Mouse (Mus musculus) MEL-GATA-1-ER (cell line): ENCODE measurements around the gene Cd36.

Experiments used
- DNase-seq: peaks from one replicate; pipeline ENCODE4 v3.0.0-alpha.2; 2012; ENCODE audit warnings: low read depth; ENCODE audit errors: extremely low read depth

Gene Cd36

DNA sequence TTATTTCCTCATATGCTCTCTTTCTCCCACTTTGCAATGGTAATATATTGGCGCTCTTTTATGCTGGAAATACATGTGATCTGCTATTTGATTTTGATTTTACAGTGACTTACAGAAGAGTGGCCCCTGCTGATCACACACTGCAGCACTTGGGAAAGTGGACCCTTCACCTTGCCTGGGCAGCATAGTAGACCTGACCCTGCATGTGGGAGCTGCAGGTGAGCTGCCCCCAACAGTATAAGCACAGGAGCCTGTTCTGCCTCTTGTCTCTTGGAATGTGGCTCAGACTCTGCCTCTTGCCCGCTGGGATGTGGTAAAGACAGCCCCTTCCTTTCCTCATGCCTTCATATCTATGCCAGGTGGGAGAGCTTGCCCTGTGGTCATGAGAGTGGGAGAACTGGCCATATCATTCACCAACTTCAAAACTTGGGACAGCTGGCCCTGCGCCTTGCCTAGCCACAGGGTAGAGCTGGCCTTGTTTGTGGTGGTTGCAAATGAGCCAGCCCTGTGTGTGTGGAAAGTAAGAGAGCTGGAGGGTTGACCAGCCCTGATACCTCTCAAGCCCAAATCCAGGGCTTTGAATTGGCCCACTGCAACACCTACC is 81.7 kb downstream of the Cd36 start:
- DNase-seq: no peak

DNA sequence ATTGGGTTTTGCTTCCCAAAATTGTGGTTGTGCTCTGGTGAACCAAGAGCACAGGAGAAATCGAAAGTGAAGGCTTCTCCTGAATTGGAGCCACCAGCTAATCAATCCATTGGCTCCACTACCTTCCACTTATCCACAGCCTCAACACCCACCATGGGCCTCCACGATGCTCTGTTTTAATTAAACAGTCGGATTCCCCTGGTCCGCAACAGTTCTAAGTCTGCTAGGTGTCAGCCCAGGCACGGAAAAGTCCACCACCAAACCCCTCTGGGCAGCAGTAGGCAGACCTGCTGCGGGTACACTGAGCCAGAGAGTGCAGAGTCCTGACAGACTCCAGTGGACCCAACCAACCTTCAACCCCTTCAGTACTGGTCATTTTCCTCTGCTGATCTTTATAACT is 112.0 kb downstream of the Cd36 start:
- peak; percentile 88 for DNase-seq

DNA sequence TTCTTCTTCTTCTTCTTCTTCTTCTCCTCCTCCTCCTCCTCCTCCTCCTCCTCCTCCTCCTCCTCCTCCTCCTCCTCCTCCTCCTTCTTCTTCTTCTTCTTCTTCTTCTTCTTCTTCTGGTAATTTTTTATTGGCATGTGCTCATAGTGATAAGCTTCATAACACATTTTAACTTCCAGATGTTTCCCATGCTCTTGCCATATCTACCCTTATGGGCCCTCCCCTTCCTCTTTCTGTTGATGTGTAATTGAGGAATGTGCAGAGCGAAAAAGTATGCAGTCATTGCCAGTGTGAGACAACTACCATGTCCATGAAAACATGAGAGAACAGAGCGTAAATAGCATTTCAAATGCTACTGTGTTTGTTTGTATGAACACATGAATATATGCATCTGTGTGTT is 118.3 kb downstream of the Cd36 start:
- DNase-seq: peak; percentile 17

DNA sequence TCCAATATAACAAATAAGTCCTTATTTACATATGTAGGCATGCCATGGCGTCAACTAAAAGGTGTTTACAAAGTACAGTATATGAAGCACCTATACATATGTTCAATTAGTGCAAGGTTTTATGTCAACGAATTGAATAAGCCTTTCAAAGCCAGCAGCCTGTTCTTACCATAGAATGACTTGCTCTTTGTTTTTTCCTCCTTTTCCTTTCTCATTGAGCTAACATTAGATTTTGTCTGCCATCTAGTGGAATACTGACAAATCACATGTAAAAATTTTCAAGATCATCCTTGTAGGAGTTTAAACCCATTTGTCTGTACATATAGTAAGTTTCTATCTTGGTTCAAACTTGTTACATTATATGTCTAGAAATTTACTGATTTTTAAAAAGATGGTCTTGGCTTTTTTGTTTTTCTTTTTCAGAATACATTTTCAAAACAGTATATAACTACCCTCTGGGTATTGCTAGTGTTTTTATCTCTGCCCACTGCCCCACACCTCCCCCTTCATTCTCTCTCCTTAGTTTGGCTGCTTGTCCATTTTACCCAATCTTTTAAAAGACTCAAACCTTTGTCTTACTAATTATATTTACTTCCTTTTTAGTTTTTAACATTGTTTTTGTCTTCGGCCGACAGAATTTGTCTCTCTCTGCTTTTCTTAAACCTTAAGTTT is 122.5 kb downstream of the Cd36 start:
- peak; percentile 32 for DNase-seq

DNA sequence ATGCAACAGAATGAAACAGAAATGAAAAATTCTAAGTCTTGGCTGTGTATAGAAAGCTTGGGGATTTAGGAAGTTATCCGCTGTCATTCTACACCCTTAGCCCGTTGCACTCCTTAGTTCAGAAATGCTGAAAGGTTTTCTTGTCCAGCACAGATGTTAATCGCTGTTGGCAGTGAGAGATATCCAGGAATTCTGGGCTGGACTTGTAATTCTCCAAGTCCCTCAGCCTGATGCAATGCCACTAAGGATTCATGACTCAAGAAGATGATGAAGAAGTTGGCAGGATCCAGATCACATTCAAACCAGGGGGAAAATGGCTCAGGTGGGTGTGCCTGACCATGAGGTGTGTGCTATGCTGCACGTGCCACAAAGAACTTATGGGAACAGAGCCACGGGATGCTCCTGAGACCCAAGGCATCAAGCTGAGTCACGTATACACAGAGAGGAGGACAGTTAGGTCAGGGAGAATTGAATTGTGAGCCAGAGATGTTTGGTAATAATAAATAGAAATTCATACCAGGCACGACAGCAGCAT is 135.1 kb downstream of the Cd36 start:
- DNase-seq: no peak

DNA sequence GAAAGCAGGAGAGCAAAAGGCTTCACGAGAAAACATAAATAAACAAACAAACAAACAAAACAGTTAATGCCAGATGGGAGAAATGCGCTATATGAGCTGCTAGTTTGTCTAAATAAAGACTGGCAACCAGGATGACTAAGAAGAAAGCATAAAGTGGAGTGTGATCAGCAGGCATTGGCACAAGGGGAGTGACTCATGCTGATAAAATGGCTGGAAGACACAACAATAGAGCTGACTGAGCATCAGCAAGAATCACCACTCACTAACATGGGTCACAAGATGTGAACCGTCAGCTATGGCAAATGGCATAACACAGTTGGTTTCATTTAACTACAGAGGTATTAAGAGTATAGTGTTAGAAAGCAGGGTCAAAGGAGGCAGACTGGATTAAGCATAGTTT is 140.3 kb downstream of the Cd36 start:
- no peak for DNase-seq

DNA sequence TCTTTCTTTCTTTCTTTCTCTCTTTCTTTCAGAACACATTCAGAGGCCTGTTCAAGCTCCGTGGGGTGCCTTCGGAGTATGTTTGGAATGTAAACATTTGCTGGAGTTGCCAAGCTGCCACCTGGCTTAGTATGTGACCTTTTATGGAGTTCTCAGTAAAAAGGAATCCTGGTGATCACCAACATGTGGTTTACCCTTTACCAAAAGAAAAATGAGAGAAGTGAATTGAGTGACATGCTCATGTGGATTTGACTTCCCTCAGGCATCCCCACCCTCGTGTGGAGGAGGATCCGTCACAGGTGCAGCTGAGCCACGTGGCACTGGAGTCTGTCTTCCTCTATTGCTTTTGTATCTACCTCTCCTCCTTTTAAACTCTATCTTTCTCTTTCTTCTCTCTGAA is 141.5 kb downstream of the Cd36 start:
- DNase-seq: no peak

DNA sequence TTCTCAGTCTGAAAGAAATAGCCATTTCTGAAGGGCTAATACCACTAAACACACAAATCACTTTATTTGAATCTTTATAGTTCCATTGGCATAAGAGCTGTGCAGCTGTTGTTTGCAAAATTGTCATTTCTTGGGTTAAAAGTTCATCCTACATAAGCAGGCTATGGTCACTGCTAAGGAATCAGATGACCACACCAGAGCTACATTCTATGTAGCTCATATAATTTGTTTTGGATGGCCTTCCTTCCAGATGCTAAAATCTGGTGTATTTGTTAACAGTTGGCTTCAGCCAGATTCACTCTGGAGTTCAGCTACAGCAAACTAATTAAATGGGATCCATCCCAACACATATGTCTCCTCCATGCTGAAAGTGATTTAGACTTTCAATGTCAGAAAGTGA is 142.1 kb downstream of the Cd36 start:
- no peak for DNase-seq

DNA sequence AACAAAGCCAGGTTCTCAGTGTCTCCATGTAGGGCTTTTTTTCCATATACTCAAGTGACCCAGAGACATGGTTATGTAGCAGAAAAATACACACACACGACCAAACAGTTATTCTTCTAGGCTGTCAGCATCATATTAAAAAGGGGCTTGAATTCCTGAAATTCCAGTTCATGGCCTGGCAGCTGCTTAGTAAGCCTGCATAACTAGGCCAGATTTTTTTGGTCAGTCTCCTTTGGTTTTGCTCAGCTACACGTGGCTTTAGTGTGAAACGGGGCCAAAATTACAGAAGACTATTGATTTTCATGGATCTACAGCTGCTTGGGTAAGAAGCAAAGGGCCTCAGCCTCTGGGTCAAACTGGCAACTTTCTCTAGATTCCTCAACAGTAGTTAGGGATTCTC is 148.8 kb downstream of the Cd36 start:
- no peak for DNase-seq
